Mouse (Mus musculus) cerebellum, postnatal 25 days (tissue): Measurements from ENCODE around the gene Sbf1.

Source experiments
- DNase-seq, 2 experiments: peaks; one replicate each; pipeline ENCODE4 v3.0.0; 2021; ENCODE audit warnings: mixed read lengths in 2 of 2

The Sbf1 gene

DNA sequence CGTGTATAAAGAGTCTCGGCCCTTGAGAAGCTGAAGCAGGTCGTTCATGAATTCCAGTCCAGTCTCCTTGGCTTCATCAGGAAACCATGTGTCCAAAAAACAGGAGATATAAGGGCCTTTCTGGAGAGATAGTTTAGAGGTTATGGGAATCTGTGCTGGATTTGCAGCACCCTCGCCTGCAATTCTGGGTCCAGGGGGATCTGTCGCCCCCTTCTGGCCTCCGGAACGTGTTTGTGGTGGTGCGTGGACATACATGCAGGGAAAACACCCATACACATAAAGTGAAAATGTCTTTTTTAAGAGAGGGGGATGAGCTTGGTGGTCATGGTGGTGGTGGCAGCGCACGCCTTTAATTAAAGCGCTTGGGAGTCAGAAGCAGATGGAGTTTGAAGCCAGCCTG is 1.0 kb upstream of the Sbf1 start:
- DNase-seq = peak in 1 of 2 experiments; percentile 59

DNA sequence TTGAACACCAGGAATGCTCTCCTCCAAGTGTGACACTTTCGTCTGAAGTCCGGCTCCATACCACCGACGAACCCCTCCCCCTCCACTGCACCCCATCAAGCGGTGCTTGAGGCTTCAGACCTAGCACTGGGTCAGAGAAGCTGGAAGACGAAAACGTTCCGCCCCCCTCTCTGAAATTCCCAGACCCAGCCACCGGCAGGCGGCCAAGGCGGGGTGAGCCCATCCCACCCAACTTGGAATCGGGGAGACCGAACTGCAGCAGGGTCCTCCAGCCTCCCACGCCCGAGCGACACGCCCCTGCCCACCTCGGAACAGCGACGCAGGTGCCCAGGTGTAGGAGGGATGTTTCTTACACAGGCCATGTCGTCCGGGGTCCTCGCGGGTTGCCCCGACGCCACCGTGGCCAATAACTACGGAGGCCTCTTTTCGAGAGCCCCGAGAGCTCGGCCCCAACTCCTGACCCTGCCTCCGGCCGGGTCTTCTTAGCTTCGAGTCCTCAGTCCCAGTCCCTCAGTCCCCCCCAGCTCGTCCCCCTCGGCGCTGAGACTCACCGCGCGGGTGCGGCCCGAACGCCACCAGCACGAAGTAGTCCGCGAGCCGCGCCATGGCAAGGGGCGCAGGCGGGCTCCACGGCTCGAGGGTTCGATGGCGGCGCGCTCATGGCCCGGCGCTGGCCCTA is 461 bp downstream of the Sbf1 start:
- DNase-seq = peak; percentile 42 to 63

DNA sequence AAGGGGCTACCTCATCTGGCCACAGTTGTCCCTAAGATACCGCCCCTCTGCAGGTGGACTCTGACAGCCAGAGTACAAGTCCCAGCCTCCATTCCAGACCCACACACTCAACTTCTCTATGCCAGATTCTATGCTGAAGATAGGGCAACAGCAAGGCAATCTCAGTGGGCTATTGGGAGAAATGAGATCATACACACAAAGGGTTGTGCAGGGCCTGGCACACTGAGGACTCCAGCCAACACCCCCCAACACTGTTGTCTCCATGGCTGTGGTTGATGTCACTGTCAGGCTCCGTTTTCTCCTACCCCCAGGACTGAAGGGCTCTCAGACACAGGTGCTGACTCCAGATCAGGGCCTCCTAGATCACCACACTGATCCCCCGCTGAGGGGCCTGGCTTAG is 1.0 kb downstream of the Sbf1 start:
- peak; percentile 24 to 48 for DNase-seq

DNA sequence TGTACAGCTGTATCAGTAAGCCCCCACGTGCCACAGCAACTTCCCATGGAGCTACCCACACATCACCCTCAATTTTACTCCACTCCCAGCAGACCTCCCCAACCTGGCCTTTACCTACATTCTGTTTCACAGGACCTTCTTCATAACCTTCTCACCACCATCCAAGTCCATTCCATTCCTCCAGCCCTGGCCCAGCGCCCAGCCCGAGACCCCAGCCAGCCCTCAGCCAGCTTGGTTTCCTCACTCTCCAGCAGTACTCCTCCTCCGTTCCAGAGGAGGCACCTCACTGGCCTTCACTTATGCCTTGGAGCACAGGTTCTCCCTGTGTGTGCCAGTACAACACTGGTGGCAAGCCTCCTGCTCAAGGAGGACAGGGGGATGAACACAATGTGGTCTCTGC is 1.8 kb downstream of the Sbf1 start:
- DNase-seq = no peak

DNA sequence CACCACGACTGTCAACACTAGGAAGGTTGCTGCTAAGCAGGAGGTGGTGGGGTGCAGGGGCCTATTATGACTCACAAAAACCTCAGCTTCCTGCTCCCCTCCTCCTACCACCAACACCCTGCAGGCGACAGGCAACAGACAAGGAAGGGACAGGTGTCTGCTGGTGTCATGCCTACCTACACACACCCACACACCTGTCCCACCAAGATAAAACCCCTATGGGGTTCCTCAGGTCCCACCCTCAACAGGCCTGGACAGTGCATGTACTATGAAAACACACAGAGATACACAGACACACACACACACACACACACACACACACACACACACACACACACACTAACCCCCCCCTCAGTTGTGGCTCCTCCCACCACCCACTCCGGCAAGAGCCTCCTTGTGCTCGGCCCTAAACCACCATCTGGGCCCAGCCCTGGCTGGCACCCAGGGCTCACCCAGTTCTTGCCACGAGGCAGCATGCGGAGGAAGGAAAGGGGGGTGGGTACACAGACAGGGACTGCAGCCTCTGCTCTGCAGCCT is 5.1 kb downstream of the Sbf1 start:
- peak; percentile 77 to 82 for DNase-seq

DNA sequence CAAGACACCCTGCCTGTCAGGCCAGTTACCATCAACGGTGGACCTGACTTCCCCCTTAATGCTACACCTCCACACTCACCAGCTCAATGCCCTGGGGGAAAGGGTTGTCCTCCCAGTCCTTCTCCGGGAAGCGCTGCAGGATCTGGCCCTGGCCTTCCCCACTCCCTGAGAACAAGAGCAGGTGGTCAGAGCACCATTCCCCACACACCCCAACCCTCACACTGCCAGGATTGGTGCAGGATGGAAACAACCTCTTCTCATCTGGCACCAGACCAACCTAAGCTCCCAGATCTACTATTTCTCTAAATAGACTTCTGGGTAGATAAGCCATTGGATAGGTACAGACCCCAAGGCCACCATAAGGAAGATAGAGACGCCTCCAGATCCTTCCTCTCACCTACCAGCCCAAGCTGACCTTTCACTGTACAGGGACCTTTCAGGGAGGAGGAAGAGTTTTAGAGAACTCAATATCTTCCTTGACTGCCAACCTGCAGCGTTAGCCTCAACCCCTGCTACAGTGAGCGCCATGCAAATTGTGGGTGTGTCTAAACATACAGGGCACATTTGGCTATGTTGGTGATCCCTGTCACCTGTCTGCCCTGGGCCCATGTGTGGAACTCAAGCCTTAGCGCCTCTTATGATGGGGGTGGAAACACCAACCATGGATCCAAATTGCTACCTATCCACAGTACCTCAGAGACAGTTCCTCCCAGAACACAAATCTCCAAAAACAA is 6.5 kb downstream of the Sbf1 start:
- DNase-seq = peak; percentile 58 to 62

DNA sequence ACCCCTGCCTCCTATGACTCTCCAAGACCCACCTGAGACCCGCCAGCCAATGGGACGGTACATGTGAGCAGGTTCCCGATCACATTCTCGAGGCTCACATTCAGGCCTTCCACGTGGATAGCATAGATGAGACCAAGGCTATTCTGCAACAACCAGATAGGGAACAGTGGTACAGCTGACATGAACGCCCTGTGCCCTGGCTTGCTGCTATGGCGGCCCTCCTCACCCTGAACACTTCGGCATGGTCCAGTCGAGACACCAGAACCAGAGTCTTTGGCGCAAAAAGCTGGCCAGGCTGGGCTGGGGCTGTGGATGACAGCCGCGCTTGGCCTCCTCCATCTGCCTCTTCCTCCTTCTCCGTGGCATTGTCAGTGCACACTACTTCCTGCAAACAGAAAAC is 7.7 kb downstream of the Sbf1 start:
- DNase-seq = peak in 1 of 2 experiments; percentile 52

DNA sequence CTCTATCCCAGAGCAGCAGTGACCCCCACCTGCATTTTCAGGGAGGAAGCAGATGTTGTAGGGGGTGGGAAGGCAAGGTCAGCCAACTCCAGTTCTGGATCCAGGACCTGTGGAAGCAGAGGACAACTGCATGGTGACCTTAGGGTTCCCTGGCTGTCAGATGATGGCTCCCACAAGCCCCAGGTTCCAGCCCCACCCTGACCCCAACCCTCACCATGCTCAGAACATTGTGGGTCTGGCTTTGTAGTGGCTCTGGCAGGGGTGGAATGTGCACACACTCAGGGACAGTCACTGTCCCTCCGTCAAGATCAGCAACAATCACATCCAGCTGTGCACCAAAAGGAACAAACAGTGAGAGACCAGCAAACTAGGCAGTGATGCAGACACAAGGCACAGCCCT is 9.1 kb downstream of the Sbf1 start:
- peak in 1 of 2 experiments; percentile 8 for DNase-seq

DNA sequence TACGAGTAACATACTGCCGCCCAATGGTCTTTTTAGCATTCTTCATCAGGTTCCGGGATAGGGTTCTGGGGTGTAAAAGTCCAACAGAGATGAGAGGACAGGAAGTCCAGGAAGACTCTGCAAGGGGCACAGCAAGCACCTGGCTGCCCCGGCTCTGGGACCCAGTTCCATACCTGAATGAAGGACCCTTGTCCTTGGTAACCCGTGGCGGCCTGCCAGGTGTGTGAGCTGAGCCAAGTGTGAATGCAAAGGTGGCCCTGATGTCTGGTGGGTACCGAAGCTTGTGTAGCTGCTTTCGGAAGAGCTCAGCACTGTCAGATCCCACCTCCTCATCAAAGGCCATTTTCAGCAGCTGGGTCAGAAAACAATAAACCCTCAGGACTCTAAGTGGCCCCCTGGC is 14.5 kb downstream of the Sbf1 start:
- DNase-seq = peak in 1 of 2 experiments; percentile 39

DNA sequence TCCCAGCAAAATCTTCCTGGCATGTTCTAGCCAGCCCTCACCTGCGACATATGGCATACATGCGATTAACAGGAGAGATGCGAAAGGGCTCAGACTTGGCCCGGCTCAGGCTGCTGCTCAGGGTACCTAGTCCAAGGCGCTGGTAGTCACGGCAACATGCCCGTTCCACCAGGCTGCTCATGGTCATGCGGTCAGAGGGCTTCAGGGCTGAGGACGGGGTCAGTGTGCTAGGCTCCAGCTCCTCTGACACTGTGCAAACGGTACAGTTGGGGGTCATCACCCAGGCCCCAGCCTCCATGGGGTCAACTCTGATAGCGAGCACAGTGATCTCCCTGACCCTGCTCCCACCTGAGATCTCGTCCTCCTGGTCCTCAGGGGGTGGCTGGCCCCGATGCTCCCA is 14.9 kb downstream of the Sbf1 start:
- DNase-seq = peak in 1 of 2 experiments; percentile 12

DNA sequence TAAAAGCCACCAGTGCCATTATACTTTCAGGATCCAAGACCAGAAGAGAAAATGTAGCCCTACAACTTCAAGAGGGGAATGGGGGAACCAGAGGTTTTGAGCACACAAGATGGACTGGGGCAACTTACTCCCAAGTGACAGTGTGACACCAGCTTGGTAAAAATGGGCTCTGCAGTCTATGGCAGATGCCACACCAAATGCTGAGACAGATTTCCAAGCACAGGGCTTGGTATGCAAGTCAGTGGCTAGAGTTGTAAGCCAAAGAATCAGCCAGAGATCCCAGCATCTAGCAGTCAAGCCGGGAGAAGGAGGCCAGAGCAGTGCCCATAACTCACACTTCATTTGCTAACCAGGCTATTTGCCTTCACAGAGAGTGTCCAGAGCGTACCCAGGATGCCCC is 17.4 kb downstream of the Sbf1 start:
- DNase-seq = peak in 1 of 2 experiments; percentile 23

DNA sequence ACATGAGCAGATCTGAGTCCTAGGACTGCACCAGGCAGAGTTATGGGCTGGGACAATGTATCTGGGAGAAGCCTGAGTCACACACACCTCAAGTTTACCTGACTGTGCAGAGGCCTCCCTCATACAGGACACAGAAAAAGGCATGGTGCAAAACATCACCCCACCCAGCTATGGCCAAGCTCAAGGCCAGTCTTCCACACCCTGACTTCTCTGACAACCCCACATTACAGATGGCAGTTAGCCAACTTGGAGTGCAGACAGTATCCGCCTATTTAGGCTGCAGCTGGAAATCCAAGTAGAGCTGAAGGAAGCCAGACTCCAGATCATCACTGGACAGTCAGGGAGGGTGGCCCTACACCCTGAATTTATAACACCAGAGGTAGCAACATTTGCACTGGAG is 18.6 kb downstream of the Sbf1 start:
- peak in 1 of 2 experiments; percentile 18 for DNase-seq

DNA sequence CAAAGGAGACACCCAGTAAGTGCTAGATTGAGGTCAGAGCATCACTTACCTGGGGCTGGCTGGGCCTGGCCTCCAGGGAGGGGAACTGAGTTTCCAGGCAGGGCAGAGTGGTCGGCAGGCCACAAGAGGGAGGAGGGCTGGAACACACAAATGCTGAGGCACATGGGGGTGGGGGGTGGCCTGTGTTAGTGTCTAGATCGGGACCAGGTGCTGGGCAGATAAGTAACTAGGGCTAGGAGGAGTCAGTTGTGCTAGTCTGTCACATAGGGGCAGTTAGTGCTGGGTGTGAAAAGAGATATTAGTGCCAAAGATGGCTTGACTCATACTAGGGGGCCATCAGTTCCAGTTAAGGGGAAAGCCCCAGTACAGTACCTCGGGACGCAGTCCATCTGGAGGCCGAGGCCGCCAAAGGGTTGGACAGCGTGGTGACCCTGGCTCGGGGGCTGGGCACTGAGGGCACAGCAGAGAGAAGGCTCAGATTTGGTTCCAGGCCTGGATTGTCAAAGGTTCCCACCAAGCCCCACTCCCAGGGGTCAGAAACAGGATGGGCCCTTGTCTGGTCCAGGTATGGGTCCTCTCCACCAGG is 19.4 kb downstream of the Sbf1 start:
- DNase-seq = peak in 1 of 2 experiments; percentile 23

DNA sequence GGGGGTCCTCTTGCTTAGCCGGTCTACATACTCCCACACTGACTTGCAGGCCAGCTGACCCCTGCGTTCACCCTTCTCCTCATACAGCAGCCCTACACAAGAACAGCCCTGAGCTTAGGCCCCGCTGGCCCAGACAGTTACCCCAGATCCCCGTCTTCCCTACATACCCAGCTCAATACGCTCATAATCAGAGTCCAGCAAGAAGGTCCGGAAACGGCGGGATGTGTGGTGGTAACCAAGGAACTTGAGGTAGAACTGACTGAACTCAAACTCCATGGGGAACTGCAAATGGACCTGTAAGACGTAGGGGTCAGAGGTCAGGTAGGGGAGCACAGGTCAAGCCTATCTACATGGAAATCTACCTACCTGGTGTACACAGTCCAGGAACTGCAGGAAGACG is 21.3 kb downstream of the Sbf1 start:
- DNase-seq = no peak

DNA sequence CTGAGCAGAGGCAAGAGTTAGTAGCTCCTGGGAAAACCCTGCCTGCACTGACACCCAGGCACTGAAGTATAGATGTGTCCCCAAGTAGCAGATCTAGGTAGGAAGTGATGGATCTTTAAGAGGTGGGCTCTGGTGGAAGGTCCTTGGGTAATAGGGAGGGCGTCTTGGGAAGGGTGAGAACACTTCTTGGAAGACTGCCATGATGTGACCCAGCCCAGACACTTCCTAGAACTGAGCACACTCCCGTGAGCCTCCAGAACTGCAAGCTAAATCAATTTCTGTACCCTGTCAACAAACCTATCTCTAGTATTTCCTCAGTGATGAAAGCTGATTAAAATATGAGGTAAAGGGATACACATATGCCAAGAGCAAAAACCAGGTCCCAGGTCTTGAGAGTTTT is 22.3 kb downstream of the Sbf1 start:
- DNase-seq = no peak

DNA sequence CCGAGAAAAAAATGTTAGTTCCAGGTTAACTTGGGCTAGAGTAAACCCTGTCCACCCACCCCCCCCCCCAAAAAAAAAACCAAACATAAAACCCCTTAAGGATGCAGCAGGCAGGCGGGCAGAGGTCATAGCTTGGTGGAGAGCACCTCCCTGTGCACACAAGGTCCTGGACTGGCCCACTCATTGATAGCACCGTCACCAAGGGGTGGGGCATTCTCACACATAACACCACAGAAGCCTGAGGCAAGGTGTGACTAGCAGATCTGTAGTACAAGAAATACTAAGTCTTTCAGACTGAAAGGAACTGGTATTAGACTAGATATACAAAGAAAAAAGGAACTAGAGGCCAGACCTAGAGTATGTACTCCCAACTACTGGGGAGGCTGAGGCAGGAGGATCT is 23.6 kb downstream of the Sbf1 start:
- DNase-seq = no peak

DNA sequence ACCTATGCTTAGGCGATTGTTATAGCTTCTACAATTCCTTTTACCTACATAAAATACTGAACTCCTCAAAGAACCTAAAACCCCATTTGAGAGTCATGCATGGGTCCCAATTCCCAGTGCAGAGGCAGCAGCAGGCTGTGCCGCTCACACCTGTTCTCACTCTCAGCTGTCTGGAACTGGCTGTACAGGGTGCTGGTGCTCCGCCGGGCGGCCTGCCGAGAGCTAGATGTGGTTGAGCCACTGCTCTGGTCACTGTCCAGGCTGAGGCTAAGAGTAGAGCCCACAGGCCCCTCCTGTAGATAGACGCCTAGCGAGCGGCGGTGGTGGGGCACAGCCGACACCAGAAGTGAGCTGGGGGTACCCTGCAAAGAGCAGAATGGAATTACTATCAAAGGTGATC is 25.7 kb downstream of the Sbf1 start:
- peak in 1 of 2 experiments; percentile 37 for DNase-seq

DNA sequence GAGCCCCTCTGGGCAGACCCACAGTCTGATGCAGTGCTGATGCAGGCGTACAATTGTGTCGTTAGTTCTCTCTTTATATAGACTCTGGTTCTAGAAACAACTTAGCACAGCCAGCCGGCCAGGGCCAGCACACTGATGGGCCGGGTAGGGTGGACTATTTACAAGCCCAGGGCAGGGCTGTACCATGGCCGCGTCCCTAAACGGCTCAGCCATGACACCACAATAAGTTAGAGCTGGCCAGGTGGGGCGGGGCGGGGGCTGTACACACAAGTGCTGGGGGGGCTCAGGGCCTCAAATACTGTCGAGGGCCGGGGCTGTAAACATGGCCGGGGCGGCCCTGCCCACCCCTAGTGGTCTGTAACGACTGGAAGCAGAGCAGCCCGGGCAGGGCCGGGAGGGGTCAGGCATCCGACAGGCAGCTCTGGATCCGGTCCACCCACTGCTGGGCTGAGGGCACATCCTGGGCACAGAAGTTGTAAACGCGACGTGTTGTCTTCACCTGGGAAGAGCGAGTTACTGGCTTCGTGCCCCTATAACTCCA is 26.8 kb downstream of the Sbf1 start:
- DNase-seq = peak; percentile 47 to 61

DNA sequence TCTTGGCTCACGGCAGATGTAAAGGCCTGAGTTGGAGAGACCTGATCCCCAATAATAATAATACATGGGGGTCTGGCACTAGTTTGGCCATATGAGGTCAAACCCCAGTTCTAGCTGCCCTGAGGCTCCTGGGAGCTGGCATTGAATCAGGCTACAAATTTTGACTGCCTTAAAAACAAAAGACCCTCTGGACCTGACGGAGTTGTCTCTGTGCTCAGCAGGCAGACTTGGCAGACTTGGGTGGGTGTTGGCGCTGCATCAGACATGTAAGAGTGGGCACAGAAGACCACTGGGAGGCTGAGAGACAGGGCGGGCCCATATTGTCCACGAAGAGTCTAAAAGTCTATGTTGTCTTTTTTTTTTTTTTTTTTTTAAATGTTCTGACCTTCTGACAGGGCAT is 28.5 kb downstream of the Sbf1 start:
- peak in 1 of 2 experiments; percentile 46 for DNase-seq

DNA sequence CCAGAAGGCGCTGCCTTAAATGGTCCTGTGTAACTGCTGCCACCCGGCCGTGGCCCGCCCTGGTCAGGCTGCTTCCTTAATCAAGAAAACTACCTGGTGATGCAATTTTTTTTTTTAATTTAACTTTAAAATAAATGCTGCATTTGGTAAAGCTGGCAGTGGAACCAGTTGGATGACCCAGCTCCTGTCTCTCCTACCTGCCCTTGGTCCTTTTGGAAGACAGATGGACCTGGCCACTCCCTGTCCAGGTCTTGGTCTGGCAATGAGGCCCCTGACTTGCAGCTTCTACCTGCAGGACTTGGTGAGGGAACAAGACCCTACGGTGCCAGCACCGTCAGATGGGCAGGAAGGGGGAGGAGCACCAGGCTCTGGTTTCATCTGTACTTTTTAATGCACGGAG is 29.0 kb downstream of the Sbf1 start:
- DNase-seq = peak; percentile 60 to 69

DNA sequence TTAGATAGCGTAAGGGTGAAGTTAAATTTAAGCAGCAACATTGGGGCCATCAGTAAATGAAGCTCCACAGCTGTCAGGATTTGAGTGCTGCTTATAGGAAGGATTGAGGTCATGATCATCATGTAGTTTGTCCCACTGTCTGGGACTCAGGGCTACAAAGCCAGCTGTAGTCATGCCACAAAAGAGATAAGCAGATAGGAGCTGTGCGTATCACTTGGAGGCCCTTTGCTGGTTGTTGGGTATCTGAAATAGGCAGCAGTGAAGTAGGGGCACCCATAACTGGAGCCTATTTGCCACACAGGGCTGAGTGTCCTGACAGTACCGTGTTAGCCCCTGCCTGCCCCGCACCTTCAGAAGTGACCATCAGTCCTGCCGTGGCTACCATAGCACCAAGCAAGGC is 29.6 kb downstream of the Sbf1 start:
- no peak for DNase-seq

DNA sequence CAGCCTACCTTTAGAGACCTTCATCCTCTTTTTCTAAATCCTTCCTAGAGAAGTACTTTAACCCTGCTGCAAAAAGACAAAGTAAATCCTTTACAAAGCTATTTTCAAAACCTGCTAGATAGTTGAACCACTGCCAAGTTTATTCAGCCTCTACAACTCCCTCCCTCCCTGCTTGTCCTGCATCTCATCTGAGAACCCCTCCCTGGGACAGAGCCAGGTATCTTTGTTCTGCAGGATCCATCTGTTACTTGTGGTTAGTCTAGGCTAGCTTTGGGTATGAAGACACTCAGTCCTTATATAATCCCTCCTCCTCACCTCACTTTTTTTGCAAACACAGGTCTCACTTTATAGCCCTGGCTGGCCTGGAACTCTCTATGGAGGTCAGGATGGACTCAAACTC is 30.1 kb downstream of the Sbf1 start:
- peak in 1 of 2 experiments; percentile 49 for DNase-seq

DNA sequence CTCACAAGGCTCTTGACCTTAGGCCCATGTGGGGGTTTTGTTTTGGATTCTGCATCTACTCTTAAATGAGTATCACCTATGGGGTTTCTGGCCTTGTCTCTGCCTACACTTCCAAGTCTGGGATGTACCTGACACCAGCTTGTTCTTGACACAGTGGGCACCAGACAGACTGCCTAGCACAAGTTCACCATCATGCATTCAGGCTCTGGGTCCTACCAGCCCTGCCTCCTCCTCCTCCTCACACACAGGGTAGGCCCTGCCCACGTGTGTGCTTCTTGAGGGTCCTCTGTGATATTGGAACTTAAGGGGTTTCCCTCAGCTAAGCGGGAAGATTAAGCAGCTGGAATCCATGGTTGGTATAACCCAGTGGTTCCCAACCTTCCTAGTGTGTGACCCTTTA is 31.0 kb downstream of the Sbf1 start:
- DNase-seq = no peak

DNA sequence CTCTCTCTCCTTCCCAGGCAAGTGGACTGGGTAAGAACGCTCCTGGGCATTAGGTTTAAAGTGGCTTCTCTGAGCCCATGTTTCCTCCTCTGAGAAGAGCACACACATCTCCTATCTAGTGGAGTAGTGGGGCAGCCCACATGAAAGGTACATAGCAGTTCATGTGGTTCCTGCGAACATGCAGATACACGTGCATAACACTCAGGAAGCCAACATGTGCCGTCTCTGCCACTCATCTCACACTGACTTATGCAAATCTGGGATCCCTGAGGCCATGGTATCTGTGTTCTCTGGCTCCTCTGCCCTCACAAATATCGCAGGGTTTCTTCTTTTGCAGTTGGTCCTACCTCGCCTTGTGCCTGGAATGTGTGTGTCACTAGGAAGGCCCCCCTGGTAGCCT is 32.6 kb downstream of the Sbf1 start:
- DNase-seq = no peak
